Mouse (Mus musculus) hematopoietic stem cell, adult 5-6 weeks (primary cell): Measurements from ENCODE around the gene Smc6. TPM values are rescaled to one million over a fixed set of nuclear protein-coding genes. Genes with fewer than 3 reads are reported as not detected.

Experiments
- ATAC-seq, 2 experiments: fragments of 125-278 bp in 1 of 2; replicated peaks in 1 of 2; 2 replicates each; pipeline ENCODE4 v1.8.0; 2016 to 2017; ENCODE audit warnings: inconsistent platforms in 2 of 2, mild to moderate bottlenecking in 2 of 2, moderate number of reproducible peaks in 2 of 2, low read depth in 1 of 2, moderate TSS enrichment in 1 of 2; ENCODE audit not compliant: low FRiP score in 2 of 2, poor library complexity in 2 of 2, severe bottlenecking in 2 of 2, insufficient read depth in 1 of 2, low TSS enrichment in 1 of 2
- total RNA-seq: library from RNA; stranded (forward); fragments of 172-1452, 232-1000 nt; gene quantifications from 2 replicates; pipeline ENCODE4 v1.2.3, GENCODE M21; 2017

Smc6 gene
- total RNA-seq, 1 experiment from 2014 or later: 93.0 TPM

- peak; percentile 71 to 78; a peak in 3 of 4 replicates for ATAC-seq
Measured at GRCm38 (mm10) chr12:11350895-11351294, 85.2 kb downstream of the Smc6 start.

GRCm38 (mm10) chr12:11362435-11362834 is 96.7 kb downstream of the Smc6 start:
- ATAC-seq: no peak

GRCm38 (mm10) chr12:11364870-11365269 is 99.2 kb downstream of the Smc6 start:
- no peak for ATAC-seq

GRCm38 (mm10) chr12:11367099-11367765 is 101.5 kb downstream of the Smc6 start:
- ATAC-seq: no peak

Other genes with a start within 250 kb of the Smc6 start
- not detected in 2 replicates for gene Kcns3, start 114.8 kb upstream of the Smc6 start, total RNA-seq
- not detected in 2 replicates for gene Msgn1, start 56.9 kb upstream of the Smc6 start, total RNA-seq
- 8.9 and 13.8 TPM in 2 replicates for gene Gen1, start 85 bp upstream of the Smc6 start, total RNA-seq
- gene Vsnl1, start 170.7 kb downstream of the Smc6 start, total RNA-seq: not detected in 2 replicates
- gene Rad51ap2, start 190.2 kb downstream of the Smc6 start, total RNA-seq: not detected in 2 replicates